Mouse (Mus musculus): ENCODE results near the gene Gm11011. TPM values are rescaled to one million over a fixed set of nuclear protein-coding genes. Genes with fewer than 3 reads are reported as not detected.

Gm11011 gene
- total RNA-seq (2023): not detected

GRCm38 (mm10) chr2:169587645-169588044 is at the start of gene Gm11011:
Gene Gm11011 (minus strand): TSS chr2:169587745.

GRCm38 (mm10) chr2:169632338-169633151 is 45.0 kb upstream of the Gm11011 start, which contains the start of gene Tshz2:
Gene Tshz2 (plus strand): TSS chr2:169633013.

Other genes with a start within 250 kb of the Gm11011 start
- gene Tshz2, start 45.3 kb upstream of the Gm11011 start, total RNA-seq (2023): under 1 TPM; 0.07 to 0.11 TPM